Mouse (Mus musculus) limb, embryonic 13.5 days (tissue): ENCODE measurements at regions not wholly inside any gene's neighbourhood (a gene's known extent, or its start where the extent isn't known, plus 50 kb on each side); places are given as distances from the start of the nearest gene placed in this dataset.
A peak's percentile ranks its signal among the peaks of the same experiment; 100 is the strongest.

Experiments
- ATAC-seq: fragments of 200-750 bp; cut with Nextera tagmentation; 2 replicates; pipeline ENCODE4 v1.8.0; 2017; ENCODE audit warnings: low read depth, moderate number of reproducible peaks, moderate TSS enrichment; ENCODE audit not compliant: low FRiP score
- H3K27ac ChIP-seq: fragments of 300-500 bp; sonication (generic); 2 replicates; pipeline ENCODE4 v1.5.1; 2015; ENCODE audit warnings: inconsistent platforms, mild to moderate bottlenecking, moderate library complexity
- H3K27me3 ChIP-seq: fragments of 300-500 bp; sonication (generic); 2 replicates; pipeline ENCODE4 v1.6.1; 2015; ENCODE audit warnings: mild to moderate bottlenecking, inconsistent platforms
- H3K36me3 ChIP-seq: fragments of 300-500 bp; sonication (generic); 2 replicates; pipeline ENCODE4 v1.6.1; 2015; ENCODE audit warnings: inconsistent platforms, mild to moderate bottlenecking, moderate library complexity
- H3K4me1 ChIP-seq: fragments of 300-500 bp; sonication (generic); 2 replicates; pipeline ENCODE4 v1.6.1; 2015; ENCODE audit warnings: inconsistent platforms
- H3K4me2 ChIP-seq: fragments of 300-500 bp; sonication (generic); replicated peaks from 2 replicates; pipeline ENCODE4 v1.6.1; 2015; ENCODE audit warnings: inconsistent platforms, mild to moderate bottlenecking, moderate library complexity
- H3K4me3 ChIP-seq: fragments of 300-500 bp; sonication (generic); 2 replicates; pipeline ENCODE4 v1.5.1; 2015; ENCODE audit warnings: moderate library complexity, mild to moderate bottlenecking, inconsistent platforms
- H3K9ac ChIP-seq: fragments of 300-500 bp; sonication (generic); 2 replicates; pipeline ENCODE4 v1.6.1; 2015; ENCODE audit warnings: mild to moderate bottlenecking, inconsistent platforms
- H3K9me3 ChIP-seq: fragments of 300-500 bp; sonication (generic); 2 replicates; pipeline ENCODE4 v1.6.1; 2016; ENCODE audit warnings: inconsistent platforms
- WGBS: fragments of 180-500 bp; shearing (Covaris S2); methylation state at CpG from one replicate; pipeline ENCODE4 v1.1.7; 2015; 5-methylcytosine and 5-hydroxymethylcytosine counted together

DNA sequence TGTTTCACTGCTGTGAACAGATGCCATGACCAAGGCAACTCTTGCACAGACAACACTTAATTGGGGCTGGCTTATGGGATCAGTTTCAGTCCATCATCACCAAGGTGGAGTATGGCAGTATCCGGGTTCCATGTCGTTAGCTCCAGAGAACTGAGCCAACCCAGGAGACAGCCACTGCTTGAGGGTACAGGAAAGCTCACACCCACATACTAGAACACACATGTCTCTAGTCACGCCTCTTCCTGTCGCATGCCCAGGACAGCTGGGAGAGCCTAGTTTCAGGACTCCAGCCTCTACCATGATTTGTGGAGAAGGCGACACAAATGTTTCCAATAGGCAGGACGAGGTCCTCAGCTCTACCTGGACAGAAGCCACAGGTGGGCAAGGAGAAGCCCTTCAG, 55.2 kb upstream of the Thy1 start:
- Histone ChIP-seq H3K9ac (no peak overlapping the region), H3K9me3 (no peaks in the 10 kb centered on the region), H3K27me3 (no peaks in the 10 kb centered on the region), H3K27ac (peak overlapping the region; percentile 56; the same call in 1 of the 2 replicates), H3K4me2 (no peak overlapping the region), H3K4me3 (no peak overlapping the region), H3K36me3 (no peaks in the 10 kb centered on the region), H3K4me1 (peaks cover 26% of the 10 kb centered on the region)
- 84% methylated on average over 6 of the region's 6 CpGs for WGBS
- ATAC-seq = no peak

DNA sequence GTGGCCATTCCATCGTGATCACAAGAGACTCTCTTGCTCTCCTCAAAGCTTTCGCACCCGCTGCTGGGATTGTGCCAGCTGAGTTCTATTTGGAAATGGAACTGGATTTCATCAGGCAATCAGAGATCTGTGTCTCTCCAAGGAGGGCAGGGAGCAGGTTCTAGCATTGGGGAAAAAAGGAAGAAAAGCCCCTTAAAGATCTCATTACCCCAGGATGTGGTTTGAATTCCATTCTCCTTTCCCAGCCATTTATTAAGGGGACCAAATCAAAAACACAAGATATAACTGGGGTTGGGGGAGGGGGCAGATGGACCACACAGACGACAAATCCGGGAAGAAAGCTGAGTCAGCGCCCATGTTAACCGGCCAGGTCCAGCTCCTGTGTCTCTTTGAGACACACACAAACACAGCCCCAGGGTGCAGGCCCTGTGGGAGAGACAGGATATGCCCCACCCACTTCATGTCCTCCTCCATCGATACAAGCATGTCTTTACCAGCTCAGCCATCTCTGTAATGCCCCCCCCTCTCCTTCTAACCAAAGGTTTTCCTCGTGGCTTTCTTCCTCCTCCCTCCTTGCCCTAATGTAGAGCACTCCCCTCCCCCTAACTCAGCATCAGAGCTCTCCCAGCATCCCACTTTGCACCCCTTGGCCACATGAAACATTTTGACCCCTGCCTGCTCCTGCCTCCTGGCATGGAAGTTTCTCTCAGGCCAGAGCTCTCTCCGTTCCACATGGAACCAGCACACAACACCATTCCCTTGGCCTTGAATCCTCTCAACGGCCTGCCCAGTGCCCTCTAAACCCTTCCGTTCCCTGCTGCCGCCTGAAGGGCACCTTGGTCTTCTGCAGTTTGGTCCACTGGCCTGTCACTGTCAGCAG, 54.0 kb upstream of the Thy1 start:
- 26% methylated on average over 13 of the region's 13 CpGs for WGBS
- no peak overlapping the region for H3K4me3 ChIP-seq
- peak overlapping the region; percentile 56 for H3K27ac ChIP-seq
- H3K27me3 ChIP-seq = no peaks in the 10 kb centered on the region
- H3K36me3 ChIP-seq = no peaks in the 10 kb centered on the region
- no peak for ATAC-seq
- no peaks in the 10 kb centered on the region for H3K9me3 ChIP-seq
- H3K9ac ChIP-seq = no peak overlapping the region; the same call in 1 of the 2 replicates
- peaks cover 38% of the 10 kb centered on the region for H3K4me1 ChIP-seq
- no peak overlapping the region for H3K4me2 ChIP-seq

DNA sequence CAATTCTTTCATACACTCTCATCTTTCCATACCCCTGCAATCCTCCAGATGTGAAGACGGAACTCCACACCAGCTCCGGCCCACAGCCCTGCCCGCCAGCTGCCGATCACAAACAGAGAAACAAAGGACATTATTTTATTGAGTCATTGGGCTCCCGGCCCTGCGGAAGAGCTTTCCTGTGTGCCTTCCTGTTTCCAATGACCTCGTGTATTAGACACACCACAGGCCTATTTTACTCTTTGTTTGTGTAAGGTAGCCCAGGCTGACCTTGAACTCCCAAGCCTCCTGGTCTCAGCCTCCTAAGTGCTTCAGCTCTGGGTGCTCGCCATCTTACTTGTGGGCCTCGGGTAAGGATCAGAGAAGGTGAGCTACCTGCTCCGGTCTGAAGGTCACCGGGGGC, 53.1 kb upstream of the Thy1 start:
- Histone ChIP-seq H3K9ac (no peak overlapping the region), H3K9me3 (no peaks in the 10 kb centered on the region), H3K4me3 (no peak overlapping the region), H3K27me3 (no peaks in the 10 kb centered on the region), H3K27ac (no peak overlapping the region), H3K36me3 (no peaks in the 10 kb centered on the region), H3K4me1 (peaks cover 38% of the 10 kb centered on the region), H3K4me2 (no peak overlapping the region)
- 73% methylated on average over 11 of the region's 11 CpGs for WGBS
- no peak for ATAC-seq

DNA sequence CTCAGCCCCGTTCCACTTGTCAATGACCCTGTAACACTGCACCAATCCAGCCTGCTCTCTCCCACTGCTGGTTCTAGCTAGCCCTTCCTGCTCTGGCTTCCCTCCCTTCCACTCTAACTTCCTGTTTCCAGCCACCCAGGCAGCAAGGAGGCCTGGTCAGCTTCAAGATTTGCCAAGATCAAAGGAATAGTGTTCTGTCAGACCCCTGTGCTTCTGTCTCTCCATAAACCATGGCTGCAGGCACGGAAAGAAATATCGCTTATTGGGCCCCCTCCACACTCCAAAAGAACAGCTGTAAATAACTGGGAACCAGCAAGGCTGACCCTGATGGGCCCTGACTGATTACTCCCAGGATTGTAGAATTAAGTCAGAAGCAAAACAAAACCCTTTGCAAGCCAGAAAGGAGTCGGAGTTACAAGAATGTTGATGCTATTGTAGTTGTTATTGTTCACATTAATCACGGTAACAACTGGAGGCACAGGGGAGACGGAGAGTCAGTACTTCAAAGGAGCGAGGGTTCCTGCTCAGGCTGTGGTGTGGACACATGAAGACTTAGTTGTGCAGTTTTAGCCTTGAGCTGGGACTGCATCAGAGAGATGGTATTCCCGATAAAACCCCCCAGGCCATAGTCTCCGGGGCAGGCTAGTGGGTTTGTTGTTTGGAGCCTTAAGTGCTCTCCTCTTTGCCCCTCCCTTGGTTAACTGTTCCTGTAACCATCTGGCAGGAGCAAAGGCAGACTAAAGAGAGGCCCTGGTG, 49.8 kb upstream of the Thy1 start:
- Histone ChIP-seq H3K36me3 (no peaks in the 10 kb centered on the region), H3K9me3 (no peaks in the 10 kb centered on the region), H3K27ac (peak overlapping the region; percentile 70), H3K4me2 (no peak overlapping the region), H3K9ac (no peak overlapping the region; the same call in 1 of the 2 replicates), H3K27me3 (no peaks in the 10 kb centered on the region), H3K4me3 (no peak overlapping the region), H3K4me1 (peaks cover 32% of the 10 kb centered on the region)
- WGBS = 5% methylated on average over 9 of the region's 9 CpGs
- ATAC-seq = no peak
